Mouse (Mus musculus): ENCODE measurements at regions not wholly inside any gene's neighbourhood (a gene's known extent, or its start where the extent isn't known, plus 50 kb on each side); places are given as distances from the start of the nearest gene placed in this dataset.

DNA sequence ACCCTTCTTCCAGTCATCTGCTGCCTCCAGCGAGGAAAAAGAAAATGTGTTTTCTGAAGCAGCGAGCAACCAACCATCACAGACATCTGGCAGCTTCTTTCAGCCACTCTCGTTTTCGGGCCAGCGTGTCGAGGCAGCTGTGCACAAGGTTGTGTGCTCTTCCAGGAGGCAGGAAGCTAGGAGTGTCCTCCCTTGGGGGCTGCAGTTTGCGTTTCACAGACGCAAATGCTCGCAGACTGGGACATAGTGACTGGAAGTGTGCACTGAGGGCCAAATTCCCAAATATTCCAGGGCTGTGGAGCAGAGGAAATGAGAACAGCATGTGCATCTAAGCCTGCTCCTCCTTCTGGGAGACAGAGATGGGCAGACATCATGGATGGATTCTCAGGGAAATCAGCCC, 105.6 kb downstream of the Gas1 start:
- TF ChIP-seq POLR2A (IDR thresholded peaks at IDR 0.05; ENCODE audit: low read depth, low read length) (no peak), CTCF (conservative IDR thresholded peaks at IDR 0.05; ENCODE audit: insufficient read depth, insufficient read length, low read depth, low read length) (no peak)
